26 mouse cellular contexts compared by ENCODE assay signal in genomic region chr2:72158691-72159225, GRCm38 (mm10).
DNase-seq lines count a peak whose midpoint lies in the region; ATAC-seq and TF ChIP-seq lines count a peak whose summit lies in the region.
"Had no signal": no experiment of that assay in that cellular context is flagged by ENCODE, and none has a peak within 500 bp of the region (broad histone marks: within the 10 kb centered on the region; RNA-seq: fewer than 3 reads in every experiment).

No protein-coding gene starts in this region.

- no peaks in the 10 kb centered on the region for H3K27me3 ChIP-seq in heart, embryonic 16.5 days (ENCODE audit: control insufficient read depth, insufficient read depth, low read length)
- no peaks in the 10 kb centered on the region for H3K27me3 ChIP-seq in heart, embryonic 12.5 days (replicated peaks)
- H3K27me3 ChIP-seq in thymus, adult 2 months (ENCODE audit: control insufficient read depth, insufficient read depth, low read length): no peaks in the 10 kb centered on the region
- H3K27me3 ChIP-seq in kidney, adult 2 months (replicated peaks; ENCODE audit: control insufficient read depth, insufficient read depth, low read length): no peaks in the 10 kb centered on the region
- H3K27me3 ChIP-seq: forebrain, embryonic 12.5 days; heart, embryonic 15.5 days; hindbrain, embryonic 13.5 days; lung, embryonic 15.5 days; midbrain, embryonic 15.5 days; stomach, embryonic 15.5 days had no signal

- DNase-seq in brain, embryonic 14.5 days (ENCODE audit: low read depth): peak; percentile 52
- DNase-seq in thymus, adult 2 months: peak; percentile 60
- peak; percentile 52 to 71 for DNase-seq in thymus, postnatal 36 days
- DNase-seq in kidney, adult 2 months: no peak
- DNase-seq in left cerebral cortex, adult 9 months (ENCODE audit: low spot score in 2 of 2): no peak
- DNase-seq: adrenal gland, adult 8-10 months; B cell, adult 2 months; cerebellum, adult 11-12 months; gastrocnemius, adult 2 months; heart, postnatal 36 days; kidney, adult 18-20 months; kidney, postnatal 36 days; layer of hippocampus, adult 9-11 months; liver; right cerebral cortex, postnatal 25 days had no signal

- TF ChIP-seq CTCF in brain, embryonic 14.5 days (IDR thresholded peaks at IDR 0.05; ENCODE audit: borderline replicate concordance, extremely low read depth, insufficient read depth, insufficient read length): no peak
- TF ChIP-seq CTCF in thymus, adult 2 months (IDR thresholded peaks at IDR 0.05; ENCODE audit: borderline replicate concordance, control insufficient read depth, extremely low read depth, insufficient read depth, low read length, poor library complexity): no peak
- no peak for TF ChIP-seq CTCF in kidney, adult 2 months (conservative IDR thresholded peaks at IDR 0.05; ENCODE audit: insufficient read depth, insufficient read length, low read depth, low read length)

- H3K4me3 ChIP-seq in heart, embryonic 16.5 days (ENCODE audit: low read length): no peak overlapping the region
- no peak overlapping the region for H3K4me3 ChIP-seq in heart, embryonic 12.5 days
- no peak overlapping the region for H3K4me3 ChIP-seq in thymus, adult 2 months (ENCODE audit: control insufficient read depth, insufficient read depth, low read length)
- no peak overlapping the region for H3K4me3 ChIP-seq in kidney, adult 2 months (ENCODE audit: insufficient read depth, low read depth, low read length)
- H3K4me3 ChIP-seq: erythroblast, embryonic 14.5 days; forebrain, embryonic 12.5 days; gastrocnemius, adult 2 months; heart, embryonic 15.5 days; hindbrain, embryonic 13.5 days; lung, embryonic 15.5 days; midbrain, embryonic 10.5 days; midbrain, embryonic 15.5 days; stomach, embryonic 15.5 days had no signal

- H3K9me3 ChIP-seq in heart, embryonic 16.5 days (replicated peaks; ENCODE audit: control insufficient read depth, low read length): no peaks in the 10 kb centered on the region
- H3K9me3 ChIP-seq in heart, embryonic 12.5 days (replicated peaks): no peaks in the 10 kb centered on the region
- H3K9me3 ChIP-seq: forebrain, embryonic 12.5 days; G1E; heart, embryonic 15.5 days; hindbrain, embryonic 13.5 days; lung, embryonic 15.5 days; midbrain, embryonic 10.5 days; midbrain, embryonic 15.5 days; stomach, embryonic 15.5 days had no signal

- no peak overlapping the region for H3K27ac ChIP-seq in heart, embryonic 16.5 days (ENCODE audit: low read length)
- H3K27ac ChIP-seq in heart, embryonic 12.5 days (ENCODE audit: poor library complexity, severe bottlenecking): no peak overlapping the region
- H3K27ac ChIP-seq in thymus, adult 2 months (ENCODE audit: control insufficient read depth, insufficient read depth, low read length): peak overlapping the region; percentile 74
- no peak overlapping the region for H3K27ac ChIP-seq in kidney, adult 2 months (ENCODE audit: insufficient read depth, low read depth, low read length)
- H3K27ac ChIP-seq: forebrain, embryonic 12.5 days; gastrocnemius, adult 2 months; hindbrain, embryonic 13.5 days; lung, embryonic 15.5 days; midbrain, embryonic 10.5 days; midbrain, embryonic 15.5 days; stomach, embryonic 15.5 days had no signal

- TF ChIP-seq POLR2A in brain, embryonic 14.5 days (IDR thresholded peaks at IDR 0.05; ENCODE audit: borderline replicate concordance, extremely low read depth, insufficient read depth, insufficient read length, poor library complexity, severe bottlenecking): no peak
- no peak for TF ChIP-seq POLR2A in thymus, adult 2 months (IDR thresholded peaks at IDR 0.05; ENCODE audit: control insufficient read depth, extremely low read depth, insufficient read depth, low read length, poor library complexity)
- TF ChIP-seq POLR2A in kidney, adult 2 months (IDR thresholded peaks at IDR 0.05; ENCODE audit: low read depth, low read length): no peak

- H3K4me2 ChIP-seq in heart, embryonic 16.5 days (ENCODE audit: low read depth, low read length): no peak overlapping the region
- no peak overlapping the region for H3K4me2 ChIP-seq in heart, embryonic 12.5 days
- H3K4me2 ChIP-seq: forebrain, embryonic 12.5 days; heart, embryonic 15.5 days; hindbrain, embryonic 13.5 days; lung, embryonic 15.5 days; midbrain, embryonic 15.5 days; stomach, embryonic 15.5 days had no signal

- H3K9ac ChIP-seq in heart, embryonic 16.5 days (ENCODE audit: low read length): no peak overlapping the region
- H3K9ac ChIP-seq in heart, embryonic 12.5 days: no peak overlapping the region
- H3K9ac ChIP-seq: forebrain, embryonic 12.5 days; heart, embryonic 15.5 days; hindbrain, embryonic 13.5 days; lung, embryonic 15.5 days; midbrain, embryonic 15.5 days; stomach, embryonic 15.5 days had no signal

- peak; percentile 34; the same call in 1 of the 2 replicates for ATAC-seq in heart, embryonic 16.5 days (replicated peaks; ENCODE audit: extremely low read depth, insufficient read depth, low FRiP score)
- ATAC-seq in heart, embryonic 12.5 days (ENCODE audit: insufficient number of reproducible peaks, low FRiP score): no peak
- ATAC-seq: midbrain, embryonic 15.5 days had no signal

- H3K4me1 ChIP-seq in heart, embryonic 16.5 days (ENCODE audit: control insufficient read depth, insufficient read depth, low read length): peaks cover 22% of the 10 kb centered on the region
- peaks cover 25% of the 10 kb centered on the region for H3K4me1 ChIP-seq in heart, embryonic 12.5 days (replicated peaks)
- peaks cover 12% of the 10 kb centered on the region for H3K4me1 ChIP-seq in thymus, adult 2 months (replicated peaks; ENCODE audit: control insufficient read depth, insufficient read depth, low read length)
- 0 out of 2 replicates have a peak, but pooled peaks cover 4% of the 10 kb centered on the region for H3K4me1 ChIP-seq in kidney, adult 2 months (ENCODE audit: control insufficient read depth, insufficient read depth, low read length)

- H3K36me3 ChIP-seq in heart, embryonic 16.5 days (ENCODE audit: control insufficient read depth, insufficient read depth): no peaks in the 10 kb centered on the region
- no peaks in the 10 kb centered on the region for H3K36me3 ChIP-seq in heart, embryonic 12.5 days
- no peaks in the 10 kb centered on the region for H3K36me3 ChIP-seq in thymus, adult 2 months (ENCODE audit: control insufficient read depth, insufficient read depth, low read length)
- H3K36me3 ChIP-seq in kidney, adult 2 months (ENCODE audit: control insufficient read depth, insufficient read depth, low read length): no peaks in the 10 kb centered on the region
- H3K36me3 ChIP-seq: forebrain, embryonic 12.5 days; G1E; heart, embryonic 15.5 days; hindbrain, embryonic 13.5 days; lung, embryonic 15.5 days; midbrain, embryonic 10.5 days; midbrain, embryonic 15.5 days; stomach, embryonic 15.5 days had no signal

- WGBS in heart, embryonic 16.5 days: 81% methylated on average over 10 of the region's 10 CpGs
- WGBS in heart, embryonic 12.5 days: 81% methylated on average over 10 of the region's 10 CpGs
- WGBS in thymus, adult 2 months: 45% methylated on average over 10 of the region's 10 CpGs
- WGBS in kidney, adult 2 months: 87% methylated on average over 10 of the region's 10 CpGs

Comparison
In these comparisons a context has a peak if more than half of its experiments do, and no peak if none do; other contexts are left out.
1. DNase-seq: peak in brain, embryonic 14.5 days (single experiment), thymus, adult 2 months (single experiment) and thymus, postnatal 36 days (2 of 2); none in kidney, adult 2 months (single experiment) and left cerebral cortex, adult 9 months (0 of 2).